Mouse (Mus musculus) heart, embryonic 14.5 days (tissue): ENCODE data around the gene Gas2l2. TPM values are rescaled to one million over a fixed set of nuclear protein-coding genes. Genes with fewer than 3 reads are reported as not detected.

Experiments used
- ATAC-seq: fragments of 200-750 bp; cut with Nextera tagmentation; 2 replicates; pipeline ENCODE4 v1.8.0; 2017; ENCODE audit warnings: low read depth, moderate TSS enrichment; ENCODE audit not compliant: insufficient number of reproducible peaks, insufficient read depth, low FRiP score
- H3K27ac ChIP-seq, 2 experiments: fragments of 200-500 bp in 1 of 2; fragments of 300-500 bp in 1 of 2; sonication (generic) in 1 of 2; replicated peaks in 1 of 2; 2 replicates each; pipeline ENCODE4 v1.5.1; 2012 to 2014; ENCODE audit warnings: low read depth in 2 of 2, low read length in 2 of 2, control low read depth in 1 of 2, mild to moderate bottlenecking in 1 of 2, mixed read lengths in 1 of 2; ENCODE audit not compliant: control insufficient read depth in 1 of 2, insufficient read depth in 1 of 2
- H3K27me3 ChIP-seq: fragments of 300-500 bp; sonication (generic); 2 replicates; pipeline ENCODE4 v1.6.1; 2014; ENCODE audit warnings: mild to moderate bottlenecking, low read length, control low read depth; ENCODE audit not compliant: control insufficient read depth, insufficient read depth
- H3K36me3 ChIP-seq: fragments of 300-500 bp; sonication (generic); 2 replicates; pipeline ENCODE4 v1.6.1; 2014; ENCODE audit warnings: mild to moderate bottlenecking, control low read depth, low read length, mixed read lengths; ENCODE audit not compliant: control insufficient read depth, insufficient read depth
- H3K4me1 ChIP-seq, 2 experiments: fragments of 200-500 bp in 1 of 2; fragments of 300-500 bp in 1 of 2; sonication (generic) in 1 of 2; 2 replicates each; pipeline ENCODE4 v1.6.1; 2012 to 2014; ENCODE audit warnings: low read length in 2 of 2, control low read depth in 1 of 2, mixed read lengths in 1 of 2; ENCODE audit not compliant: control insufficient read depth in 2 of 2, insufficient read depth in 2 of 2
- H3K4me2 ChIP-seq: fragments of 300-500 bp; sonication (generic); 2 replicates; pipeline ENCODE4 v1.6.1; 2014; ENCODE audit warnings: mild to moderate bottlenecking, low read length
- H3K4me3 ChIP-seq, 2 experiments: fragments of 200-500 bp in 1 of 2; fragments of 300-500 bp in 1 of 2; sonication (generic) in 1 of 2; 2 replicates each; pipeline ENCODE4 v1.5.1; 2012 to 2014; ENCODE audit warnings: low read length in 2 of 2, mild to moderate bottlenecking in 2 of 2, control low read depth in 1 of 2, low read depth in 1 of 2, moderate library complexity in 1 of 2; ENCODE audit not compliant: control insufficient read depth in 1 of 2, insufficient read depth in 1 of 2
- H3K9ac ChIP-seq: fragments of 300-500 bp; sonication (generic); 2 replicates; pipeline ENCODE4 v1.6.1; 2014; ENCODE audit warnings: mild to moderate bottlenecking, low read length
- H3K9me3 ChIP-seq: fragments of 300-500 bp; sonication (generic); 2 replicates; pipeline ENCODE4 v1.6.1; 2016; ENCODE audit warnings: low read length, control low read depth; ENCODE audit not compliant: control insufficient read depth
- WGBS: fragments of 180-500 bp; shearing (Covaris S2); extraction: QIAGEN DNeasy Blood & Tissue Kit; methylation state at CpG from one replicate; pipeline ENCODE4 v1.1.7; 2014; 5-methylcytosine and 5-hydroxymethylcytosine counted together
- polyA plus RNA-seq: library from polyadenylated mRNA; unstranded; fragments of >200 nt; fragmentation: Nextera tagmentation; extraction: Ambion mirVana; gene quantifications from 2 replicates; pipeline ENCODE4 v1.2.1, GENCODE M21; 2014

The Gas2l2 gene
- 0.09 TPM in 1 of 2 replicates, not detected in the other for polyA plus RNA-seq

DNA sequence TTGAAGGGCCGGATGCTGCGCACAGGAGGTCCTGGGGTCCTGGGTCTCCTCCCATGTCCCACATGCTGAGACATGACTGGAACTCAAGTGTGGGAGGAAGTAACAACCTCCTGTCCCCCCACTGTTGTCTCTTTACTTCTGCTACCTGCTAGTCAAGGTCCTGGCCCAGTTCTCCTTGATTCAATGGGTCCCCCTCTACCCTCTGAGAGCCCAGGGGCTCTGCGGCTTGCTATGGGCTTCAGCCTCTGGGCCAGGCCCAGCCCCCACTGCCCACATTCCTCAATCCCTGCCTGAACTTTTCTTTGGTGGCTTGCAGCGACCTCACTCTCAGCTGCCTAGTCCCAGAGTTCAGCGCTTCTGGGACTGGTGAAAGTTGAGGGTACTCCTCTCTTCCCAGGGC lies at the start of gene Gas2l2:
Gene Gas2l2 (minus strand): TSS at position 101 of the 400 bp plus-strand sequence.
- Histone ChIP-seq H3K4me2 (peak within 1 kb of the TSS; percentile 17), H3K4me3 (no peak within 1 kb of the TSS), H3K9ac (peak within 1 kb of the TSS; percentile 18; the same call in 1 of the 2 replicates), H3K9me3 (no peaks in the 10 kb centered on the region), H3K27me3 (peaks cover 21% of the 10 kb centered on the region), H3K27ac (no peak within 1 kb of the TSS), H3K36me3 (no peaks in the 10 kb centered on the region), H3K4me1 (peaks cover 20 to 29% of the 10 kb centered on the region in 2 experiments)
- 43% methylated on average over 5 of the region's 5 CpGs for WGBS
- ATAC-seq, result no peak

DNA sequence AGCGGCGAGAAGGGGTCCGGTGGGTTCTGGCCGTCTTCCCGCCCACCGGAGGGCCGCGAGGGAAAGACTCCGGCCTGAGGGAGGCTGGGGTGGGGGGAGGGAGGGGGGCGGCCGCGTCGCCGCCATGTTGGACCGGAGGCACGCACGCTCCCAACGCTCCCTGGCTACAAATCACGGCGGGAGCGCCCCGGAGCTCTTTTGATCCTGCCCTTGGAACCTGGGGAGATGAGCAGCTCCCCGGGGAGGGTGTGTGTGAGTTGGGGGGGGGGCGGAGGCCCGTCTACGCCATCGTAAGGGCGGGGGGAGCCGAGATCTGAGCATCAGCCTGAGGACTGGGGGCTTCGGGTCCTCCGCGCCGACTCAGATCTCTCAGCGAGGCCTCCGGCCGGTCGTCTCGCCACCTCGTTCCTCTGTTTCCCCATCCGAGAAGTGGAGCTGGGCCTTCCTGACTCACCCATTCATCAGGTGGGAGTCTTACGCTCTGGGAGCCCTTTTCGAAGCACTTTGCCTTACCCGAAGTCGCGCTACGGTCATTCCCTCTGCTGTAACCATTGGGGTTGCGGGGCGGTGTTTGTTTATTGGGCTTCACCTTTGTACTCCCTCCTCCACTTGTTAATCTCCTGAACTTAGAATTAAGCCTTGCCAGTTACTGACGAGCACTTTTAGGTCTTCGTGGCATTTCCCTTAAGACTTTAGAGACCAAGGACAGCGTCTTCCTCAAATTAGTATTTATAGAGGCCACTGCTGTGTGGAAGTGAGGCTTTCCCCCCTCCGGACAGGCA lies 44.2 kb upstream of the Gas2l2 start:
- Histone ChIP-seq H3K9me3 (peaks cover 3% of the 10 kb centered on the region; the same call in 1 of the 2 replicates), H3K4me2 (peak overlapping the region; percentile 77), H3K27me3 (no peaks in the 10 kb centered on the region), H3K4me3 (peak overlapping the region; percentile 87 to 93), H3K9ac (peak overlapping the region; percentile 92), H3K36me3 (peaks cover 24% of the 10 kb centered on the region), H3K4me1 (peaks cover 7 to 19% of the 10 kb centered on the region in 2 experiments), H3K27ac (peak overlapping the region; percentile 89 to 97)
- ATAC-seq, result peak; percentile 70
- WGBS, result under 1% methylated on average over 51 of the region's 52 CpGs

DNA sequence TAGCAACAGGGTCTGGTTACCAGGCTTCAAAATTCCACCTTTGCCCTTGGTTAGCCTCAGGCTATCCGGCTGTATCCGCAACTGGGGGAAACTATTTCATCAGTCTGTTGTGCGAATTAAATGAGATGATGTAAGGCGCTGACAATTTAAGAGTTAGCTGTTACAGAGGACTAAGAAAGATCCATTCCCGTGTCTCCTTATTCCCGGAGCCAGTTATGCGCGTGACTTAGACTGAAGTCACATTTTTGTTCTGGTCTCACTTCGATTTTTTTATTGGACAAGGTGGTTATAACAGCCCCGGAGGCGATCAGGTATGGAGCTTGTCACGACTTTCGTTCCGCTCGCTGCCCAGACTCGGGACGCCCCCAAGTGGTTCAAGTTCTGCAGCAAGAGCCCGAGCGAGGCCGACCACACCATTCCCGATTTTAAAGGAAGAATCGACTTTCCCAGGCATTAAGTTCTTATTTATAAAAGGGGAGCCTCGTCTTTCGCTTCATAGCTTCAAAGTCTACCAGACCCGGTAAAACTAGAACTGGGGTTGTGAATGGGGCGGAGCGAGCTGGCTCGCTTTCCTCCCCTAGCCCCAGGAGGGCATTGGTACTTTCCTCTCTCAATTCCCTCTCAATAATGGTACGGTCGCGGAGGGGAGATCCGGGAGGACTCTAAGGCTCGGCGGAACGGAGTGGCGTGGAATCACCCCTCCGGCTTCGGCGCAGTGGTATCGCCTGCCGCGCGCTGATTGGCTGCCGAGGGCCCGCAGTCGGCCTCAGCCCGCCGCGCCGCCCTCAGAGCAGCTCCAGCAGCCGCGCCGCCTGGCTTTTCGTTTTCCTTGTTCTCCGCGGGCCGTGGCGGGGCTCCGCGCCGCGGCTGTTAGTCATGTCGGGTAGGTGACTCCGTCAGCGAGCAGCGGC lies 43.3 kb upstream of the Gas2l2 start, which contains the start of gene Taf15:
Gene Taf15 (plus strand): TSS at position 763 of the 911 bp plus-strand sequence.
- WGBS, result under 1% methylated on average over 66 of the region's 66 CpGs
- ATAC-seq, result peak; percentile 98
- H3K9ac ChIP-seq, result peak within 1 kb of the TSS; percentile 92

DNA sequence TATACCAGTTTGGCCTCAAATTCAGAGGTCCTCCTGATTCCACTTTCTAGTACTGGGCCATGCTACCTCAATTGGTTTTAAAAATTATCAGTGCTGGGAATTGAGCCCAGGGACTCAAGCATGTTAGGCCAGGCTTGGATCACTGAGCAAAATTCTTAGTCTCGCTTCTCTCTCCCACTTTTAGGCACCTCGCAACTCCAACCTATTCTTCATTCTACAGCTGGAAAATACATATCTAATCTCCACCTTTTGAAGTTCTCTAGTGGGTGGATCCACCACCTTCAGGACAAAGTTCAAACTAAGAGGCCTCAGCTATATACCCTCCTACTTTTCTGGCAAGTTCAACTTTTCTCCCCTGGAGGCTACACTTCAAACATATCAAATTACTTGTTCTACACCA lies 42.5 kb upstream of the Gas2l2 start:
- Histone ChIP-seq H3K9me3 (peaks cover 3% of the 10 kb centered on the region; the same call in 1 of the 2 replicates), H3K27me3 (no peaks in the 10 kb centered on the region), H3K4me2 (no peak overlapping the region; the same call in 1 of the 2 replicates), H3K4me1 (peaks cover 17 to 33% of the 10 kb centered on the region in 2 experiments), H3K4me3 (no peak overlapping the region), H3K27ac (no peak overlapping the region), H3K36me3 (peaks cover 13% of the 10 kb centered on the region), H3K9ac (no peak overlapping the region)
- WGBS, result 91% methylated on average over 2 of the region's 2 CpGs
- ATAC-seq, result no peak

More for the DNA sequence above, 43.3 kb upstream of the Gas2l2 start, which contains the start of gene Taf15:
- no peaks in the 10 kb centered on the region for H3K27me3 ChIP-seq
- peaks cover 3% of the 10 kb centered on the region; the same call in 1 of the 2 replicates for H3K9me3 ChIP-seq
- H3K4me2 ChIP-seq, result peak within 1 kb of the TSS; percentile 77
- H3K4me3 ChIP-seq, result peak within 1 kb of the TSS; percentile 87 to 93
- H3K4me1 ChIP-seq, result peaks cover 10 to 25% of the 10 kb centered on the region in 2 experiments
- H3K36me3 ChIP-seq, result peaks cover 18% of the 10 kb centered on the region
- H3K27ac ChIP-seq, result peak within 1 kb of the TSS; percentile 89 to 97

DNA sequence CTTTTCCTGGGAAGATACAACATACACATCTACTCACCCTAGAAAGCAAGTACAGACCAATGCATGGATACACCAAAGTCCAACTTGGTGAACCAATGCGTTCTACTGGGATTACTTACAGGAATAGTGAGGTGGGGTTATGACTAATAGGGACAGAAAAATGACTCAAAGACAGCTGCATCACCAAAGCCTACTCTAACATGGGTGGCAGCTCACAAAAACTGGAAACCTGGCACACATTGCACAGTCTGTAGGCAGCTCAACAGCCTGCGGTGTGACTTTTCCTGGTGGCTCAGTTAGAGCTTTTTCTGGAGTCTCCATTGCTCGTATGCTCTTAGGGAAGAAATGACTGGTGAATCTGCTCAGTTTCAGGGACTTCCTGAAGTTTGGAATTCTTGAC lies 39.5 kb upstream of the Gas2l2 start:
- Histone ChIP-seq H3K4me3 (no peak overlapping the region), H3K27me3 (peaks cover 15% of the 10 kb centered on the region), H3K36me3 (no peaks in the 10 kb centered on the region), H3K4me2 (no peak overlapping the region), H3K9ac (no peak overlapping the region), H3K9me3 (peaks cover 3% of the 10 kb centered on the region; the same call in 1 of the 2 replicates), H3K4me1 (peaks cover 23 to 31% of the 10 kb centered on the region in 2 experiments), H3K27ac (no peak overlapping the region)
- no peak for ATAC-seq
- 88% methylated on average over 3 of the region's 3 CpGs for WGBS

DNA sequence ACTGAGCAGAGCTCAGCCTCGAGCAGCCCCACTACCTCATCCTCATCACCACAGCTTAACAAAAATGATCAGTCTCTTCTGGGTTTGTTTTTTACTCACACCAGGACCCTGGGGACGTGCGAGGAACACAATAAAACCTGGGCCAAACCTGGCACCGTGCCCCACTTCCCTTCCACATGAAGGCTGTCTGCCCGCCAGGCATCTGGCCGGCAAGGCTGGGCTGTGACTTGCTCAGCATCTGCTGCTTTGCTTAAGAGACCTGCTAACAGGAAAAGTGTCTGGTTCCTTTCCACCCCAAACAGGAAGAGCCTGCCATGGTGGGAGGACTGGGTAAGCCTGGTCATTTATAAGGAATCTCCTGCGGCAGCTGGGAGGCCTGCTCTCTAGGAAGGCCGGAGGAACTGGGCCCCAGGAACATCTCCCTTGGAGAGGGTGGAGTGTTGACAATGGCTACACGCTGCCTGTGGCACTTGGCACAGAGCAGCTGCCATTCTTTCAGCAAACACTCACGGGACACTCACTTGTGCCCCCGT lies 37.9 kb upstream of the Gas2l2 start:
- no peaks in the 10 kb centered on the region for H3K36me3 ChIP-seq
- 6% methylated on average over 11 of the region's 11 CpGs for WGBS
- H3K27ac ChIP-seq, result peak overlapping the region; percentile 75 to 81
- peaks cover 25 to 39% of the 10 kb centered on the region in 2 experiments for H3K4me1 ChIP-seq
- peaks cover 3% of the 10 kb centered on the region; the same call in 1 of the 2 replicates for H3K9me3 ChIP-seq
- peaks cover 24% of the 10 kb centered on the region for H3K27me3 ChIP-seq
- ATAC-seq, result peak; percentile 83
- no peak overlapping the region for H3K4me3 ChIP-seq
- H3K4me2 ChIP-seq, result peak overlapping the region; percentile 19
- H3K9ac ChIP-seq, result peak overlapping the region; percentile 22; the same call in 1 of the 2 replicates

DNA sequence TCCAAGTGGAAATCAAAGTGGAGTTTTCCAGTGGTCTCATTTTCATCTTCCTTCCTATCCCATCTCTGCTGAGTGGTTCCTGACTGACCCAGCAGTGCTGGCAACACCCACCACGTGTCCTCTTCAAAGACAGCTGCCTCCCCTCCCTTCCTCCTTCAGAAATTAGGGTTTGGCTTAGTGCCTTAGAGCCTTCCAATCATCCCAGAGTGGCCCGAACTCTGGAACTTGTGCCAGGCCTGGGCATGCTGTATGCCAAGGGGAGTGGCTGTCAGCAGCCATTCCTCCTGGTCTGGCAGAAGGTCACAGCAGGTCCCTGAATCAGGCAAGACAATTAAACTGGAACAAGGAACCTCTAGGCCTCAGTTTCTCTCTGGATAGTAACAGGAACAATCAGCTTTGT lies 36.7 kb upstream of the Gas2l2 start:
- Histone ChIP-seq H3K27ac (0 out of 4 replicates have a peak overlapping the region, but pooled peaks of 1 of the 2 experiments have one; percentile 81), H3K27me3 (peaks cover 29% of the 10 kb centered on the region), H3K4me3 (no peak overlapping the region), H3K36me3 (no peaks in the 10 kb centered on the region), H3K4me1 (peaks cover 22 to 37% of the 10 kb centered on the region in 2 experiments), H3K4me2 (no peak overlapping the region), H3K9me3 (peaks cover 3% of the 10 kb centered on the region; the same call in 1 of the 2 replicates), H3K9ac (no peak overlapping the region)
- ATAC-seq, result no peak
- WGBS, result 39% methylated on average over 2 of the region's 2 CpGs
